8 mouse cellular contexts compared by ENCODE assay signal in the genomic region with DNA sequence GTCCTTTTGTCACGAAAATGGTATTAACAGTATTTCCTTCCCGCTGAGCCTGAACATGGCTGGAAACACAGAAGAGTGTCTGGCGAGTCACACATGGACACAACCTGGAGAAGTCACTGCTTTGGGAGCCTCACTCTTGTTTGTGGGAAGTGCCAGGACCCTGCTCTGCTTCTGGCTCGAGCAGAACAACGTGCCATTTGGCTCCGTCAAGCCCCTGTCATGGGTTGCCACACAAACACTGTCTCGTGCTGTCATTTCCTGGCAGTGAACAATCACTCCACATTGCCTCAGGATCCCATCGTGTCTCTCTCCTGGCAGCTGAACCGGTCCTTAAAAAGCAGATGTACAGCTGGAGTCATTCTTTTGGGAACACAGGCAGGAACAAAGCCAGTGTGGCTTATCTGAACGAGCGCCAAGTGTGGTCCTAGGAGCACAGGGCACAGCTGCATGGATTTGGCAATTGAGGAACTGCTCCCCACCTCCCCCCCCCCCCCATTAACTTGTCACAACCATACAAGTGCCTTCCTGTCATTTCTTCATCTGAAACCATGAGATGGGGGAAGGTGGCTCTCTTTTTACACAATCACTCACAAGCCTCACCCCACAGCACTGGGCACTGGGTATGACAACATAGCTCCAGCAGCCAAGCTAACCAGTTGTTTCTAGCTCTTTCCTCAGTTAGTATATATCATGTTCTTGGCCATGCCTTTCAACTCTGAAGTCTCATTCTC. TPM values are rescaled to one million over a fixed set of nuclear protein-coding genes. Genes with fewer than 3 reads are reported as not detected.
DNase-seq lines count a peak whose midpoint lies in the region; ATAC-seq and TF ChIP-seq lines count a peak whose summit lies in the region.

No protein-coding gene starts in this region.

- ATAC-seq in embryonic facial prominence, embryonic 15.5 days (ENCODE audit: insufficient number of reproducible peaks, low FRiP score, low TSS enrichment, low read depth) = no peak
- no peak for ATAC-seq in limb, embryonic 13.5 days (ENCODE audit: low FRiP score, low read depth)
- ATAC-seq in midbrain, embryonic 14.5 days (ENCODE audit: low FRiP score, low TSS enrichment) = peak; percentile 24; the same call in 1 of the 2 replicates

- H3K36me3 ChIP-seq in embryonic facial prominence, embryonic 15.5 days = no peaks in the 10 kb centered on the region
- H3K36me3 ChIP-seq in kidney, adult 2 months (ENCODE audit: control insufficient read depth, insufficient read depth, low read length) = no peaks in the 10 kb centered on the region
- H3K36me3 ChIP-seq in limb, embryonic 13.5 days = no peaks in the 10 kb centered on the region
- H3K36me3 ChIP-seq in midbrain, embryonic 14.5 days (ENCODE audit: control insufficient read depth, insufficient read depth, low read length) = no peaks in the 10 kb centered on the region

- H3K4me2 ChIP-seq in embryonic facial prominence, embryonic 15.5 days (replicated peaks) = peak overlapping the region; percentile 65
- peak overlapping the region; percentile 68 for H3K4me2 ChIP-seq in limb, embryonic 13.5 days (replicated peaks)
- H3K4me2 ChIP-seq in midbrain, embryonic 14.5 days (ENCODE audit: low read length) = peak overlapping the region; percentile 91

- H3K27me3 ChIP-seq in embryonic facial prominence, embryonic 15.5 days = no peaks in the 10 kb centered on the region
- H3K27me3 ChIP-seq in kidney, adult 2 months (replicated peaks; ENCODE audit: control insufficient read depth, insufficient read depth, low read length) = no peaks in the 10 kb centered on the region
- H3K27me3 ChIP-seq in limb, embryonic 13.5 days = no peaks in the 10 kb centered on the region
- H3K27me3 ChIP-seq in midbrain, embryonic 14.5 days (ENCODE audit: control insufficient read depth, insufficient read depth, low read length) = no peaks in the 10 kb centered on the region

- peak overlapping the region; percentile 39; the same call in 1 of the 2 replicates for H3K9ac ChIP-seq in embryonic facial prominence, embryonic 15.5 days
- peak overlapping the region; percentile 54 for H3K9ac ChIP-seq in limb, embryonic 13.5 days
- H3K9ac ChIP-seq in midbrain, embryonic 14.5 days (replicated peaks; ENCODE audit: low read length) = peak overlapping the region; percentile 59

- peak overlapping the region; percentile 100 for H3K27ac ChIP-seq in embryonic facial prominence, embryonic 15.5 days (replicated peaks)
- peak overlapping the region; percentile 79 for H3K27ac ChIP-seq in kidney, adult 2 months (ENCODE audit: insufficient read depth, low read depth, low read length)
- H3K27ac ChIP-seq in limb, embryonic 13.5 days = peak overlapping the region; percentile 90
- H3K27ac ChIP-seq in midbrain, embryonic 14.5 days (replicated peaks; ENCODE audit: low read depth, low read length) = peak overlapping the region; percentile 99

- peaks cover 42% of the 10 kb centered on the region for H3K4me1 ChIP-seq in embryonic facial prominence, embryonic 15.5 days
- H3K4me1 ChIP-seq in kidney, adult 2 months (ENCODE audit: control insufficient read depth, insufficient read depth, low read length) = peaks cover 5% of the 10 kb centered on the region; the same call in 1 of the 2 replicates
- H3K4me1 ChIP-seq in limb, embryonic 13.5 days = peaks cover 41% of the 10 kb centered on the region
- peaks cover 36% of the 10 kb centered on the region for H3K4me1 ChIP-seq in midbrain, embryonic 14.5 days (ENCODE audit: control insufficient read depth, insufficient read depth, low read length)

- H3K9me3 ChIP-seq in embryonic facial prominence, embryonic 15.5 days (replicated peaks) = no peaks in the 10 kb centered on the region
- no peaks in the 10 kb centered on the region for H3K9me3 ChIP-seq in limb, embryonic 13.5 days
- no peaks in the 10 kb centered on the region for H3K9me3 ChIP-seq in midbrain, embryonic 14.5 days (ENCODE audit: control insufficient read depth, low read length)

- peak overlapping the region; percentile 37 for H3K4me3 ChIP-seq in embryonic facial prominence, embryonic 15.5 days (replicated peaks)
- H3K4me3 ChIP-seq in kidney, adult 2 months (ENCODE audit: insufficient read depth, low read depth, low read length) = peak overlapping the region; percentile 16
- H3K4me3 ChIP-seq in limb, embryonic 13.5 days = peak overlapping the region; percentile 35
- H3K4me3 ChIP-seq in midbrain, embryonic 14.5 days (replicated peaks; ENCODE audit: low read depth, low read length) = peak overlapping the region; percentile 28

- TF ChIP-seq POLR2A in kidney, adult 2 months (IDR thresholded peaks at IDR 0.05; ENCODE audit: low read depth, low read length) = no peak

- WGBS in embryonic facial prominence, embryonic 15.5 days = 9% methylated on average over 11 of the region's 11 CpGs
- WGBS in kidney, adult 2 months = 17% methylated on average over 11 of the region's 11 CpGs
- WGBS in limb, embryonic 13.5 days = 22% methylated on average over 11 of the region's 11 CpGs
- WGBS in midbrain, embryonic 14.5 days = 6% methylated on average over 11 of the region's 11 CpGs

- DNase-seq in 3134 (ENCODE audit: extremely low read depth, insufficient read length, low spot score) = peak; percentile 76
- DNase-seq in adrenal gland, postnatal 14 days = peak; percentile 73
- peak; percentile 83 for DNase-seq in heart, adult 8-10 months (ENCODE audit: low spot score)
- DNase-seq in kidney, adult 2 months = peak; percentile 68
- peak; percentile 76 for DNase-seq in midbrain, embryonic 14.5 days
- DNase-seq in spleen, postnatal 10 days (ENCODE audit: low spot score in 2 of 2) = peak; percentile 66 to 79

- TF ChIP-seq CTCF in kidney, adult 2 months (conservative IDR thresholded peaks at IDR 0.05; ENCODE audit: insufficient read depth, insufficient read length, low read depth, low read length) = no peak

RNA-seq across cellular contexts. Expression of gene Sde2, which starts 2.3 kb away (rescaled TPM):
- total RNA-seq in adrenal gland, postnatal 14 days (2021) = 22.2 and 22.6 TPM in 2 replicates
- 37.5 and 38.9 TPM in 2 replicates for polyA plus RNA-seq in embryonic facial prominence, embryonic 15.5 days (2015; fragmentation: Nextera tagmentation; extraction: Ambion mirVana)
- 10 to 100 TPM; 10.1 to 12.9 (median 11.0) TPM for total RNA-seq in heart, adult 8-10 months (2022)
- 6.2 and 8.4 TPM in 2 replicates for polyA plus RNA-seq in kidney, adult 2 months (2012; rRNA removed)
- 39.3 and 40.7 TPM in 2 replicates for polyA plus RNA-seq in limb, embryonic 13.5 days (2015; fragmentation: Nextera tagmentation; extraction: Ambion mirVana)
- 26.1 and 28.7 TPM in 2 replicates for polyA plus RNA-seq in midbrain, embryonic 14.5 days (2014; fragmentation: Nextera tagmentation; extraction: Ambion mirVana)

RNA-seq across cellular contexts. Expression of gene H3f3a, which starts 34.9 kb away (rescaled TPM):
- total RNA-seq in adrenal gland, postnatal 14 days (2021) = 803 and 817 TPM in 2 replicates
- polyA plus RNA-seq in embryonic facial prominence, embryonic 15.5 days (2015; fragmentation: Nextera tagmentation; extraction: Ambion mirVana) = 2,445 and 2,695 TPM in 2 replicates
- total RNA-seq in heart, adult 8-10 months (2022) = 100 to 1,000 TPM; 363 to 431 (median 376) TPM
- 324 and 348 TPM in 2 replicates for polyA plus RNA-seq in kidney, adult 2 months (2012; rRNA removed)
- 3,132 and 3,199 TPM in 2 replicates for polyA plus RNA-seq in limb, embryonic 13.5 days (2015; fragmentation: Nextera tagmentation; extraction: Ambion mirVana)
- polyA plus RNA-seq in midbrain, embryonic 14.5 days (2014; fragmentation: Nextera tagmentation; extraction: Ambion mirVana) = 3,827 and 3,910 TPM in 2 replicates

RNA-seq across cellular contexts. Expression of gene Lefty2, which starts 44.2 kb away (rescaled TPM):
- total RNA-seq in adrenal gland, postnatal 14 days (2021) = 0.30 TPM in 1 of 2 replicates, not detected in the other
- 0.24 and 0.32 TPM in 2 replicates for polyA plus RNA-seq in embryonic facial prominence, embryonic 15.5 days (2015; fragmentation: Nextera tagmentation; extraction: Ambion mirVana)
- total RNA-seq in heart, adult 8-10 months (2022) = not detected
- polyA plus RNA-seq in kidney, adult 2 months (2012; rRNA removed) = not detected in 2 replicates
- 0.27 TPM in 2 replicates for polyA plus RNA-seq in limb, embryonic 13.5 days (2015; fragmentation: Nextera tagmentation; extraction: Ambion mirVana)
- polyA plus RNA-seq in midbrain, embryonic 14.5 days (2014; fragmentation: Nextera tagmentation; extraction: Ambion mirVana) = 1.3 and 2.0 TPM in 2 replicates

RNA-seq across cellular contexts. Expression of gene Pycr2, which starts 55.4 kb away (rescaled TPM):
- 29.9 and 38.0 TPM in 2 replicates for total RNA-seq in adrenal gland, postnatal 14 days (2021)
- 96.9 and 105 TPM in 2 replicates for polyA plus RNA-seq in embryonic facial prominence, embryonic 15.5 days (2015; fragmentation: Nextera tagmentation; extraction: Ambion mirVana)
- total RNA-seq in heart, adult 8-10 months (2022) = 10 to 100 TPM; 11.6 to 13.5 (median 13.3) TPM
- 20.9 and 24.1 TPM in 2 replicates for polyA plus RNA-seq in kidney, adult 2 months (2012; rRNA removed)
- polyA plus RNA-seq in limb, embryonic 13.5 days (2015; fragmentation: Nextera tagmentation; extraction: Ambion mirVana) = 112 and 113 TPM in 2 replicates
- polyA plus RNA-seq in midbrain, embryonic 14.5 days (2014; fragmentation: Nextera tagmentation; extraction: Ambion mirVana) = 67.2 and 69.9 TPM in 2 replicates
